Mouse (Mus musculus) gastrocnemius, adult 18-20 months (tissue): Measurements from ENCODE around the gene Ptdss2. TPM values are rescaled to one million over a fixed set of nuclear protein-coding genes. Genes with fewer than 3 reads are reported as not detected.
A peak's percentile ranks its signal among the peaks of the same experiment; 100 is the strongest.

Experiments used
- DNase-seq: peaks from one replicate; pipeline ENCODE4 v3.0.0; 2021; ENCODE audit warnings: low spot score
- long read RNA-seq, 2 experiments: library from polyadenylated mRNA; stranded (forward); transcript quantifications; one replicate each; pipeline ENCODE4 v2.0.0; 2021
- total RNA-seq, 2 experiments: library from RNA; stranded (reverse); gene quantifications; 2 replicates each; pipeline ENCODE4 v1.2.3; 2021

The Ptdss2 gene
- 10 to 100 TPM; 20.2 to 21.1 TPM for total RNA-seq
- long read RNA-seq, experiment 1, transcript Ptdss2-201 (12 exons, 3,624 nt) = major isoform, 14 of 20 reads
- long read RNA-seq, experiment 1, partial matches to known transcripts = 0 of 20 reads
- long read RNA-seq, experiment 1, other reads (novel, unspliced or antisense) = 6 of 20 reads
- long read RNA-seq, experiment 2, transcript Ptdss2-201 (12 exons, 3,624 nt) = major isoform, 14 of 17 reads
- long read RNA-seq, experiment 2, partial matches to known transcripts = 1 of 17 reads
- long read RNA-seq, experiment 2, other reads (novel, unspliced or antisense) = 2 of 17 reads

- DNase-seq = peak; percentile 16
Observed at GRCm38 (mm10) chr7:141122245-141122644, at the start of gene Ptdss2. Gene Ptdss2 (plus strand): TSS chr7:141122382.

- DNase-seq = no peak
Observed at GRCm38 (mm10) chr7:141073782-141074181, 48.4 kb upstream of the Ptdss2 start.

GRCm38 (mm10) chr7:141077841-141078240 is 44.3 kb upstream of the Ptdss2 start, which contains the start of gene Pkp3:
Gene Pkp3 (plus strand): TSS chr7:141078218.
- no peak for DNase-seq

- no peak for DNase-seq
Observed at GRCm38 (mm10) chr7:141078876-141079275, 43.3 kb upstream of the Ptdss2 start.

GRCm38 (mm10) chr7:141079481-141080449 is 42.4 kb upstream of the Ptdss2 start:
- no peak for DNase-seq

GRCm38 (mm10) chr7:141087894-141088293 is 34.3 kb upstream of the Ptdss2 start:
- DNase-seq = no peak

GRCm38 (mm10) chr7:141088473-141088872 is 33.7 kb upstream of the Ptdss2 start:
- no peak for DNase-seq

- DNase-seq = no peak
Observed at GRCm38 (mm10) chr7:141090228-141090627, 32.0 kb upstream of the Ptdss2 start.

GRCm38 (mm10) chr7:141092051-141092735 is 30.0 kb upstream of the Ptdss2 start:
- DNase-seq = peak; percentile 89

- DNase-seq = no peak
Observed at GRCm38 (mm10) chr7:141093950-141094349, 28.2 kb upstream of the Ptdss2 start.

- DNase-seq = no peak
Observed at GRCm38 (mm10) chr7:141094487-141095205, 27.5 kb upstream of the Ptdss2 start.

- DNase-seq = no peak
Observed at GRCm38 (mm10) chr7:141096021-141096420, 26.2 kb upstream of the Ptdss2 start.

GRCm38 (mm10) chr7:141096649-141097056 is 25.5 kb upstream of the Ptdss2 start:
- DNase-seq = peak; percentile 25

- no peak for DNase-seq
Observed at GRCm38 (mm10) chr7:141097177-141097576, 25.0 kb upstream of the Ptdss2 start.

GRCm38 (mm10) chr7:141099911-141100691 is 22.1 kb upstream of the Ptdss2 start, which contains the start of gene Sigirr:
Gene Sigirr (minus strand): TSS chr7:141100572.
- no peak for DNase-seq

- no peak for DNase-seq
Observed at GRCm38 (mm10) chr7:141103161-141103560, 19.0 kb upstream of the Ptdss2 start.

- no peak for DNase-seq
Observed at GRCm38 (mm10) chr7:141115874-141116273, 6.3 kb upstream of the Ptdss2 start.

GRCm38 (mm10) chr7:141117636-141118035 is 4.5 kb upstream of the Ptdss2 start, which contains the start of gene Ano9:
Gene Ano9 (minus strand): TSS chr7:141117806.
- no peak for DNase-seq

- DNase-seq = no peak
Observed at GRCm38 (mm10) chr7:141119487-141119886, 2.7 kb upstream of the Ptdss2 start.

GRCm38 (mm10) chr7:141120605-141121004 is 1.6 kb upstream of the Ptdss2 start:
- DNase-seq = no peak
